Mouse (Mus musculus) myocyte (in vitro differentiated cells): ENCODE measurements at regions not wholly inside any gene's neighbourhood (a gene's known extent, or its start where the extent isn't known, plus 50 kb on each side); places are given as distances from the start of the nearest gene placed in this dataset.

Experiments
- H3K27me3 ChIP-seq: one replicate; pipeline ENCODE4 v1.6.1; 2011; ENCODE audit not compliant: control insufficient read depth, insufficient read depth, insufficient read length
- H3K36me3 ChIP-seq: one replicate; pipeline ENCODE4 v1.6.1; 2011; ENCODE audit not compliant: control insufficient read depth, insufficient read depth
- H3K4me2 ChIP-seq: one replicate; pipeline ENCODE4 v1.6.1; 2011; ENCODE audit warnings: low read depth, control low read depth
- H3K4me3 ChIP-seq: one replicate; pipeline ENCODE4 v1.5.1; 2011; ENCODE audit warnings: mild to moderate bottlenecking, control low read depth, moderate library complexity
- H3K79me2 ChIP-seq: one replicate; pipeline ENCODE4 v1.6.1; 2011; ENCODE audit not compliant: control insufficient read depth, insufficient read depth
- H3ac ChIP-seq: one replicate; pipeline ENCODE4 v1.6.1; 2011; ENCODE audit not compliant: control insufficient read depth, insufficient read length
- CEBPB ChIP-seq: IDR thresholded peaks from 2 replicates; pipeline ENCODE4 v1.6.1; 2011; ENCODE audit warnings: mild to moderate bottlenecking, moderate library complexity; ENCODE audit not compliant: poor library complexity, insufficient read depth, severe bottlenecking
- E2F4 ChIP-seq: IDR thresholded peaks from one replicate; pipeline ENCODE4 v1.6.1; 2011; ENCODE audit warnings: mild to moderate bottlenecking, control low read depth, moderate library complexity; ENCODE audit not compliant: insufficient read depth
- MAX ChIP-seq: IDR thresholded peaks from one replicate; pipeline ENCODE4 v1.6.1; 2011; ENCODE audit warnings: low read depth, mild to moderate bottlenecking, control low read depth
- MYOD1 ChIP-seq, 3 experiments: IDR thresholded peaks; one replicate each; pipeline ENCODE4 v1.6.1; 2011; ENCODE audit warnings: control low read depth in 2 of 3, low read depth in 2 of 3, mild to moderate bottlenecking in 2 of 3, moderate library complexity in 1 of 3; ENCODE audit not compliant: insufficient read length in 2 of 3, control insufficient read depth in 1 of 3
- MYOG ChIP-seq, 3 experiments: IDR thresholded peaks; one replicate each; pipeline ENCODE4 v1.6.1; 2011; ENCODE audit warnings: control low read depth in 2 of 3, low read depth in 2 of 3, mild to moderate bottlenecking in 2 of 3; ENCODE audit not compliant: insufficient read length in 2 of 3, control insufficient read depth in 1 of 3, insufficient read depth in 1 of 3
- POLR2A ChIP-seq: IDR thresholded peaks from one replicate; pipeline ENCODE4 v1.6.1; 2011; ENCODE audit warnings: low read depth, mild to moderate bottlenecking, control low read depth, moderate library complexity; ENCODE audit not compliant: insufficient read length
- POLR2AphosphoS2 ChIP-seq: IDR thresholded peaks from one replicate; pipeline ENCODE4 v1.6.1; 2011; ENCODE audit warnings: low read depth, control low read depth; ENCODE audit not compliant: insufficient read length
- REST ChIP-seq: IDR thresholded peaks from one replicate; pipeline ENCODE4 v1.6.1; 2011; ENCODE audit warnings: mild to moderate bottlenecking, control low read depth, moderate library complexity; ENCODE audit not compliant: insufficient read depth, insufficient read length
- SRF ChIP-seq: IDR thresholded peaks from one replicate; pipeline ENCODE4 v1.6.1; 2011; ENCODE audit warnings: low read depth; ENCODE audit not compliant: control insufficient read depth, insufficient read length
- TCF12 ChIP-seq: IDR thresholded peaks from one replicate; pipeline ENCODE4 v1.6.1; 2011; ENCODE audit warnings: mild to moderate bottlenecking, control low read depth; ENCODE audit not compliant: poor library complexity, insufficient read depth, severe bottlenecking
- TCF3 ChIP-seq: IDR thresholded peaks from one replicate; pipeline ENCODE4 v1.6.1; 2011; ENCODE audit warnings: low read depth, control low read depth; ENCODE audit not compliant: insufficient read length
- USF1 ChIP-seq: IDR thresholded peaks from one replicate; pipeline ENCODE4 v1.6.1; 2011; ENCODE audit warnings: low read depth, mild to moderate bottlenecking, control low read depth, moderate library complexity

- TF ChIP-seq USF1: no peak
- no peak for TF ChIP-seq POLR2AphosphoS2
- H3K79me2 ChIP-seq: no peaks in the 10 kb centered on the region
- H3K36me3 ChIP-seq: no peaks in the 10 kb centered on the region
- H3ac ChIP-seq: no peak overlapping the region
- H3K4me2 ChIP-seq: no peak overlapping the region
- no peak overlapping the region for H3K4me3 ChIP-seq
- no peaks in the 10 kb centered on the region for H3K27me3 ChIP-seq
Observed at GRCm38 (mm10) chr8:41782837-41783236, 366.0 kb upstream of the Frg1 start.

DNA sequence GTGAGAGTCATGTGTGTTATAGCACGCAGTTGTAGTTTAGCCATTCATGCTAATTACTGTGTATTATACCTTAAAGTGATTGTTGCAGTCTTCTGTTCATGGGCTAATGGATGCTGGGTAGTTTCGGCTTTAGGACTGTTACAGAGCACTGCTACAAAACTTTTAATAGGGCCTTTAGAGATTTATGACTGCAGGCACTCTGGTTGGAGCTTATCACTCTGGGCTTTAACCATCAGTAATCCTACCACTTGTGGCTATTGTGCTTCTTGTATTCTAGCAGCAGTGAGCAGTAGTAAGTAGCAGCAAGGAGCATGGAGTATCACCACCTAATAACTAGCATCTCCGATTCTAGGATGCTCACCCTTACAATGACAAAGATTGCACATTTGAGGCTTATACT, 362.6 kb upstream of the Frg1 start:
- Histone ChIP-seq H3K4me2 (no peak overlapping the region), H3K36me3 (no peaks in the 10 kb centered on the region), H3K4me3 (no peak overlapping the region), H3K27me3 (no peaks in the 10 kb centered on the region), H3ac (no peak overlapping the region), H3K79me2 (no peaks in the 10 kb centered on the region)
- TF ChIP-seq USF1 (no peak), POLR2AphosphoS2 (no peak), SRF (no peak), E2F4 (no peak), TCF3 (no peak), MAX (no peak), MYOG (IDR thresholded peaks at IDR 0.05; ENCODE audit: control insufficient read depth in 1 of 3, insufficient read depth in 1 of 3, insufficient read length in 2 of 3, low read depth in 2 of 3) (no peak), TCF12 (no peak), POLR2A (no peak), MYOD1 (IDR thresholded peaks at IDR 0.05; ENCODE audit: control insufficient read depth in 1 of 3, insufficient read length in 2 of 3, low read depth in 2 of 3) (no peak), CEBPB (no peak), REST (no peak)

DNA sequence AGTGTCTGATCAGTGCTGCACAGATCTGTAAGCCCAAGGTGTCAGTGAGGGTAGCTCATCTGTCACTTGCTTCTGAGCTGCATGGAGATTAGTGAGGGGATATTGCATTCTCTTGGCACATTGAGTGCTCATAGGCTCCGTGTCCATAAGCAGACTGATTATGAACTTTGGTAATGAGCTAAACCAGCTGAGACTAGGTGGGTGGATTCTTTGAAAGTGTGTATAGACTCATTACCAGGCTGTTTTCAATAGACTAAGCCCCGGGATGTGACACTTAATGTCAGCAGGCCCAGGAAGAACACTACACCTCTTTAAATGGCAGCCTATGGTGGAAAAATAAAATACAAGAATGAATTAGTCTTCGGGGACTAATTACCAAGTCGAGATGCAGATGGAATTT, 354.9 kb upstream of the Frg1 start:
- H3K79me2 ChIP-seq: no peaks in the 10 kb centered on the region
- H3K36me3 ChIP-seq: no peaks in the 10 kb centered on the region
- no peak for TF ChIP-seq MYOG (IDR thresholded peaks at IDR 0.05; ENCODE audit: control insufficient read depth in 1 of 3, insufficient read depth in 1 of 3, insufficient read length in 2 of 3, low read depth in 2 of 3)
- TF ChIP-seq CEBPB: no peak
- no peak for TF ChIP-seq TCF3
- no peak for TF ChIP-seq POLR2A
- no peak for TF ChIP-seq E2F4
- no peak for TF ChIP-seq TCF12
- no peak for TF ChIP-seq MAX
- TF ChIP-seq REST: no peak
- no peak for TF ChIP-seq MYOD1 (IDR thresholded peaks at IDR 0.05; ENCODE audit: control insufficient read depth in 1 of 3, insufficient read length in 2 of 3, low read depth in 2 of 3)
- TF ChIP-seq SRF: no peak
- no peak for TF ChIP-seq POLR2AphosphoS2
- no peak for TF ChIP-seq USF1
- H3K27me3 ChIP-seq: no peaks in the 10 kb centered on the region
- H3K4me2 ChIP-seq: no peak overlapping the region
- H3K4me3 ChIP-seq: no peak overlapping the region
- no peak overlapping the region for H3ac ChIP-seq

GRCm38 (mm10) chr8:41753481-41753880, 336.6 kb upstream of the Frg1 start:
- Histone ChIP-seq H3ac (no peak overlapping the region), H3K27me3 (no peaks in the 10 kb centered on the region), H3K4me2 (no peak overlapping the region), H3K4me3 (no peak overlapping the region), H3K79me2 (no peaks in the 10 kb centered on the region), H3K36me3 (no peaks in the 10 kb centered on the region)
- no peak for TF ChIP-seq TCF12
- no peak for TF ChIP-seq USF1
- TF ChIP-seq E2F4: no peak
- TF ChIP-seq POLR2A: no peak
- no peak for TF ChIP-seq MAX
- no peak for TF ChIP-seq MYOD1 (IDR thresholded peaks at IDR 0.05; ENCODE audit: control insufficient read depth in 1 of 3, insufficient read length in 2 of 3, low read depth in 2 of 3)
- TF ChIP-seq SRF: no peak
- TF ChIP-seq CEBPB: no peak
- no peak for TF ChIP-seq MYOG (IDR thresholded peaks at IDR 0.05; ENCODE audit: control insufficient read depth in 1 of 3, insufficient read depth in 1 of 3, insufficient read length in 2 of 3, low read depth in 2 of 3)
- TF ChIP-seq POLR2AphosphoS2: no peak
- no peak for TF ChIP-seq REST
- no peak for TF ChIP-seq TCF3

- no peak for TF ChIP-seq CEBPB
- Histone ChIP-seq H3K36me3 (no peaks in the 10 kb centered on the region), H3K4me3 (no peak overlapping the region), H3K4me2 (no peak overlapping the region), H3ac (no peak overlapping the region), H3K79me2 (no peaks in the 10 kb centered on the region), H3K27me3 (no peaks in the 10 kb centered on the region)
Observed at GRCm38 (mm10) chr8:41752641-41753040, 335.8 kb upstream of the Frg1 start.
